Mouse (Mus musculus) megakaryocyte, embryonic 14.5 days (primary cell): ENCODE measurements around the gene Kcnn4.

Experiments used
- FLI1 ChIP-seq: IDR thresholded peaks from 2 replicates; pipeline ENCODE4 v1.6.1; 2012; ENCODE audit warnings: low read length, inconsistent platforms, mixed read lengths
- GATA1 ChIP-seq: IDR thresholded peaks from 3 replicates; pipeline ENCODE4 v1.6.1; 2012; ENCODE audit warnings: mixed read lengths, low read length, inconsistent platforms, borderline replicate concordance

DNA sequence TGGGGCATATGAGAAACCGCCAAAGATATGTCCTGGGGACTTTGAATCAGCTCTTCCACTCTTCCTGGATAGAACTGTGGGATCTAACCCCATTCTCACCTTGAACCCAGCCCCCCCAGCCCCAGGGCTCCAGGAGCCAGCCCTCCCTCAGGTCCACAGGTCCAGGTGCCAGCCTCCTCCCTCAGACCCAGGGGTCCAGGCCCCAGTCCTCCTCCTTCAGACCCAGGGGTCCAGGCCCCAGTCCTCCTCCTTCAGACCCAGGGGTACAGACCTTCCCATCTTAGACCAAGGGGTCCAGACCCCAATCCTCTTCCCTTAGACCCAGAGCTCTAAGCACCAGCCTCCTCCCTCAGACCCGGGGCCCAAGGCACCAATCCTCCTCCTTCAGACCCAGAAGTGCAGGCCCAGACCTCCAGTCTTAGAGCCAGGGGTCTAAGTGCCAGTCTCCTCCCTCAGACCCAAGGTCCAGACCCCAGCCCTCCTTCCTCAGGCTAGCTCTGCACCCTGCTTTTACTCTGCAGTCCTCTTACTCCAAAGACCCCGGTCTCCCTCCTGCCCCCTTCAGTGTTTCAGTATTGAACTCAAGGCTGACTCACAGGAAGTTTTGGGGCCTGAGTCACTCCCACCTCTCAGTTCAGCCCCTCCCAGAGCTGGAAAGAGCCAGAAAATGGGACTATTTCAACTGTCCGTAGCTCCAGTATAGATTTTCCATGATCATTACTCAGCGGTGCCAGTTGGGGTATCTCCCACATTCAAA is 4.6 kb upstream of the Kcnn4 start:
- TF ChIP-seq GATA1 (no peak), FLI1 (no peak)
